In genomic region chr9:70111869-70112286, GRCm38 (mm10) we compare ENCODE assay signal across 8 mouse cellular contexts. TPM values are rescaled to one million over a fixed set of nuclear protein-coding genes. Genes with fewer than 3 reads are reported as not detected.
DNase-seq lines count a peak whose midpoint lies in the region; ATAC-seq and TF ChIP-seq lines count a peak whose summit lies in the region.
"Had no signal": no experiment of that assay in that cellular context is flagged by ENCODE, and none has a peak within 500 bp of the region (broad histone marks: within the 10 kb centered on the region; RNA-seq: fewer than 3 reads in every experiment).

No protein-coding gene starts in this region.

- no peak overlapping the region for H3K27ac ChIP-seq in forebrain, embryonic 16.5 days (ENCODE audit: low read length)
- H3K27ac ChIP-seq in limb, embryonic 14.5 days (replicated peaks; ENCODE audit: low read depth, low read length), result no peak overlapping the region
- H3K27ac ChIP-seq: liver, embryonic 15.5 days had no signal

- ATAC-seq in forebrain, embryonic 16.5 days, result peak; percentile 84
- ATAC-seq in limb, embryonic 14.5 days (ENCODE audit: low FRiP score, low read depth), result 0 out of 2 replicates have a peak, but pooled peaks have one; percentile 63

- H3K9me3 ChIP-seq in forebrain, embryonic 16.5 days (ENCODE audit: control insufficient read depth, low read length), result no peaks in the 10 kb centered on the region
- no peaks in the 10 kb centered on the region for H3K9me3 ChIP-seq in limb, embryonic 14.5 days (ENCODE audit: control insufficient read depth, low read length)
- H3K9me3 ChIP-seq: liver, embryonic 15.5 days had no signal

- H3K27me3 ChIP-seq in forebrain, embryonic 16.5 days (replicated peaks; ENCODE audit: control insufficient read depth, insufficient read depth, low read length), result no peaks in the 10 kb centered on the region
- H3K27me3 ChIP-seq in limb, embryonic 14.5 days (ENCODE audit: control insufficient read depth, insufficient read depth, low read length), result no peaks in the 10 kb centered on the region

- H3K4me2 ChIP-seq in forebrain, embryonic 16.5 days (ENCODE audit: low read length), result peak overlapping the region; percentile 40
- peak overlapping the region; percentile 42 for H3K4me2 ChIP-seq in limb, embryonic 14.5 days (replicated peaks; ENCODE audit: low read depth, low read length, severe bottlenecking)
- H3K4me2 ChIP-seq: liver, embryonic 15.5 days had no signal

- peak; percentile 59 for DNase-seq in right cerebral cortex, adult 18-20 months
- DNase-seq in right cerebral cortex, postnatal 14 days, result no peak
- peak; percentile 12 for DNase-seq in limb, embryonic 14.5 days (ENCODE audit: low spot score)
- DNase-seq in testis, postnatal 14 days (ENCODE audit: low spot score), result peak; percentile 11
- no peak for DNase-seq in spleen, adult 18-20 months
- DNase-seq in cerebellum, adult 8-10 months, result no peak

- 0% methylated on average over 10 of the region's 10 CpGs for WGBS in forebrain, embryonic 16.5 days
- WGBS in limb, embryonic 14.5 days, result 3% methylated on average over 10 of the region's 10 CpGs

- TF ChIP-seq POLR2A in limb, embryonic 14.5 days (IDR thresholded peaks at IDR 0.05; ENCODE audit: borderline replicate concordance, extremely low read depth, insufficient read depth, insufficient read length), result no peak

- H3K4me3 ChIP-seq in forebrain, embryonic 16.5 days (replicated peaks; ENCODE audit: low read length), result peak overlapping the region; percentile 22
- H3K4me3 ChIP-seq in limb, embryonic 14.5 days (replicated peaks; ENCODE audit: low read length), result peak overlapping the region; percentile 23
- H3K4me3 ChIP-seq: liver, embryonic 15.5 days had no signal

- 0 out of 2 replicates have a peak overlapping the region, but pooled peaks have one; percentile 2 for H3K9ac ChIP-seq in forebrain, embryonic 16.5 days (replicated peaks; ENCODE audit: low read depth, low read length)
- no peak overlapping the region for H3K9ac ChIP-seq in limb, embryonic 14.5 days (ENCODE audit: low read depth, low read length, severe bottlenecking)
- H3K9ac ChIP-seq: liver, embryonic 15.5 days had no signal

- H3K4me1 ChIP-seq in forebrain, embryonic 16.5 days (replicated peaks; ENCODE audit: control insufficient read depth, insufficient read depth, low read length), result peaks cover 17% of the 10 kb centered on the region
- 0 out of 2 replicates have a peak, but pooled peaks cover 7% of the 10 kb centered on the region for H3K4me1 ChIP-seq in limb, embryonic 14.5 days (ENCODE audit: control insufficient read depth, insufficient read depth, low read length)
- H3K4me1 ChIP-seq: liver, embryonic 15.5 days had no signal

- H3K36me3 ChIP-seq in forebrain, embryonic 16.5 days (ENCODE audit: control insufficient read depth, insufficient read depth), result no peaks in the 10 kb centered on the region
- H3K36me3 ChIP-seq in limb, embryonic 14.5 days (ENCODE audit: control insufficient read depth, insufficient read depth, low read length), result no peaks in the 10 kb centered on the region
- H3K36me3 ChIP-seq: liver, embryonic 15.5 days had no signal

RNA-seq across cellular contexts. Expression of gene Fam81a, which starts 30.5 kb away (rescaled TPM):
- 12.4 and 14.4 TPM in 2 replicates for polyA plus RNA-seq in forebrain, embryonic 16.5 days (2015; fragmentation: Nextera tagmentation; extraction: Ambion mirVana)
- polyA plus RNA-seq in limb, embryonic 14.5 days (2012; rRNA removed), result 3.2 TPM in 2 replicates
- polyA plus RNA-seq in limb, embryonic 14.5 days (2014; fragmentation: Nextera tagmentation; extraction: Ambion mirVana), result 6.2 and 6.7 TPM in 2 replicates

Comparison
In these comparisons a context has a peak if more than half of its experiments do, and no peak if none do; other contexts are left out.
1. DNase-seq: peak in right cerebral cortex, adult 18-20 months (single experiment), limb, embryonic 14.5 days (single experiment) and testis, postnatal 14 days (single experiment); none in right cerebral cortex, postnatal 14 days (single experiment), spleen, adult 18-20 months (0 of 2) and cerebellum, adult 8-10 months (single experiment).